Mouse (Mus musculus): ENCODE results near the gene Kansl1l. TPM values are rescaled to one million over a fixed set of nuclear protein-coding genes. Genes with fewer than 3 reads are reported as not detected.

Kansl1l gene
- 10 to 100 TPM; 21.7 to 23.6 TPM for total RNA-seq (2021)
- long read RNA-seq, experiment 1, partial matches to known transcripts = 0 of 4 reads
- long read RNA-seq, experiment 1, other reads (novel, unspliced or antisense) = 4 of 4 reads
- long read RNA-seq, experiment 2, partial matches to known transcripts = 0 of 4 reads
- long read RNA-seq, experiment 2, other reads (novel, unspliced or antisense) = 4 of 4 reads

GRCm38 (mm10) chr1:66817453-66817839, at the start of gene Kansl1l:
TSS of gene Kansl1l (minus strand) at chr1:66817562.
- DNase-seq = peak; percentile 95 to 96

GRCm38 (mm10) chr1:66865633-66866032, 48.3 kb upstream of the Kansl1l start:
- no peak for DNase-seq

GRCm38 (mm10) chr1:66863741-66864495, 46.6 kb upstream of the Kansl1l start:
- DNase-seq = peak in 1 of 2 experiments; percentile 20

- DNase-seq = peak; percentile 96 to 98
Measured at GRCm38 (mm10) chr1:66862712-66863511, 45.5 kb upstream of the Kansl1l start, which contains the start of gene Acadl. TSS of gene Acadl (minus strand) at chr1:66863277.

- DNase-seq = peak in 1 of 2 experiments; percentile 38
Measured at GRCm38 (mm10) chr1:66861764-66862672, 44.7 kb upstream of the Kansl1l start.

- DNase-seq = no peak
Measured at GRCm38 (mm10) chr1:66847506-66847905, 30.1 kb upstream of the Kansl1l start.

GRCm38 (mm10) chr1:66845690-66846318, 28.4 kb upstream of the Kansl1l start:
- DNase-seq = no peak

- no peak for DNase-seq
Measured at GRCm38 (mm10) chr1:66841938-66842337, 24.6 kb upstream of the Kansl1l start.

GRCm38 (mm10) chr1:66841510-66841909, 24.1 kb upstream of the Kansl1l start:
- no peak for DNase-seq

- DNase-seq = no peak
Measured at GRCm38 (mm10) chr1:66839755-66840438, 22.5 kb upstream of the Kansl1l start.

GRCm38 (mm10) chr1:66839135-66839534, 21.8 kb upstream of the Kansl1l start:
- no peak for DNase-seq

GRCm38 (mm10) chr1:66838184-66839042, 21.1 kb upstream of the Kansl1l start:
- DNase-seq = peak; percentile 72 to 92

- DNase-seq = no peak
Measured at GRCm38 (mm10) chr1:66837207-66837606, 19.8 kb upstream of the Kansl1l start.

- no peak for DNase-seq
Measured at GRCm38 (mm10) chr1:66832636-66833165, 15.3 kb upstream of the Kansl1l start.

GRCm38 (mm10) chr1:66831824-66832600, 14.7 kb upstream of the Kansl1l start:
- DNase-seq = no peak

GRCm38 (mm10) chr1:66829400-66830080, 12.2 kb upstream of the Kansl1l start:
- no peak for DNase-seq

- DNase-seq = no peak
Measured at GRCm38 (mm10) chr1:66821966-66822365, 4.6 kb upstream of the Kansl1l start.

GRCm38 (mm10) chr1:66820241-66820640, 2.9 kb upstream of the Kansl1l start:
- no peak for DNase-seq

Measured in heart, adult 18-20 months (tissue).